Mouse (Mus musculus): ENCODE measurements around the gene Chrm1. TPM values are rescaled to one million over a fixed set of nuclear protein-coding genes. Genes with fewer than 3 reads are reported as not detected.
A peak's percentile ranks its signal among the peaks of the same experiment; 100 is the strongest.
"Not testable (repeated sequence)": the region's sequence is repeated elsewhere in the genome, so short reads cannot be mapped to it uniquely, and the experiment has no call there.

The Chrm1 gene
- polyA plus RNA-seq, 1 experiment from 2014 or later, result 0.12 TPM

GRCm38 (mm10) chr19:8725081-8725613 lies 61.6 kb downstream of the Chrm1 start:
- Histone ChIP-seq H3K4me3 (ENCODE audit: low read depth, low read length) (peak overlapping the region; percentile 88), H3K36me3 (ENCODE audit: control insufficient read depth, insufficient read depth, low read length) (peaks cover 22% of the 10 kb centered on the region), H3K4me2 (peak overlapping the region; percentile 87), H3K9ac (ENCODE audit: low read depth, low read length) (peak overlapping the region; percentile 98), H3K4me1 (replicated peaks; ENCODE audit: control insufficient read depth, insufficient read depth, low read length) (peaks cover 17% of the 10 kb centered on the region), H3K27ac (ENCODE audit: low read depth, low read length) (peak overlapping the region; percentile 98), H3K27me3 (replicated peaks; ENCODE audit: control insufficient read depth, insufficient read depth, low read length) (no peaks in the 10 kb centered on the region), H3K9me3 (ENCODE audit: control insufficient read depth, low read length) (no peaks in the 10 kb centered on the region)
- DNase-seq (ENCODE audit: low spot score), result no peak
- WGBS, result 38% methylated on average over 4 of the region's 4 CpGs
- no peak for ATAC-seq (replicated peaks; ENCODE audit: low FRiP score)

GRCm38 (mm10) chr19:8726609-8727390 lies 63.2 kb downstream of the Chrm1 start:
- peaks cover 22% of the 10 kb centered on the region for H3K36me3 ChIP-seq (ENCODE audit: control insufficient read depth, insufficient read depth, low read length)
- peak overlapping the region; percentile 87 for H3K4me2 ChIP-seq
- H3K4me3 ChIP-seq (ENCODE audit: low read depth, low read length), result peak overlapping the region; percentile 88
- 17% methylated on average over 3 of the region's 3 CpGs for WGBS
- H3K9me3 ChIP-seq (ENCODE audit: control insufficient read depth, low read length), result no peaks in the 10 kb centered on the region
- ATAC-seq (replicated peaks; ENCODE audit: low FRiP score) (peak; percentile 13; the same call in 1 of the 2 replicates), DNase-seq (ENCODE audit: low spot score) (no peak)
- peak overlapping the region; percentile 36; the same call in 1 of the 2 replicates for H3K27ac ChIP-seq (ENCODE audit: low read depth, low read length)
- H3K27me3 ChIP-seq (replicated peaks; ENCODE audit: control insufficient read depth, insufficient read depth, low read length), result no peaks in the 10 kb centered on the region
- peak overlapping the region; percentile 31 for H3K9ac ChIP-seq (ENCODE audit: low read depth, low read length)
- H3K4me1 ChIP-seq (replicated peaks; ENCODE audit: control insufficient read depth, insufficient read depth, low read length), result peaks cover 12% of the 10 kb centered on the region

GRCm38 (mm10) chr19:8727495-8728114 lies 64.0 kb downstream of the Chrm1 start:
- Histone ChIP-seq H3K27me3 (replicated peaks; ENCODE audit: control insufficient read depth, insufficient read depth, low read length) (no peaks in the 10 kb centered on the region), H3K36me3 (ENCODE audit: control insufficient read depth, insufficient read depth, low read length) (peaks cover 22% of the 10 kb centered on the region), H3K4me2 (no peak overlapping the region), H3K9me3 (ENCODE audit: control insufficient read depth, low read length) (no peaks in the 10 kb centered on the region), H3K27ac (ENCODE audit: low read depth, low read length) (peak overlapping the region; percentile 34; the same call in 1 of the 2 replicates), H3K4me3 (ENCODE audit: low read depth, low read length) (peak overlapping the region; percentile 11; the same call in 1 of the 2 replicates), H3K4me1 (replicated peaks; ENCODE audit: control insufficient read depth, insufficient read depth, low read length) (peaks cover 8% of the 10 kb centered on the region), H3K9ac (ENCODE audit: low read depth, low read length) (no peak overlapping the region)
- peak; percentile 30 for ATAC-seq (replicated peaks; ENCODE audit: low FRiP score)
- DNase-seq (ENCODE audit: low spot score), result no peak
- WGBS, result 15% methylated on average over 5 of the region's 5 CpGs

- peaks cover 22% of the 10 kb centered on the region for H3K36me3 ChIP-seq (ENCODE audit: control insufficient read depth, insufficient read depth, low read length)
- not testable (repeated sequence) for DNase-seq (ENCODE audit: low spot score); ATAC-seq (replicated peaks; ENCODE audit: low FRiP score); H3K9ac ChIP-seq (ENCODE audit: low read depth, low read length); H3K27me3 ChIP-seq (replicated peaks; ENCODE audit: control insufficient read depth, insufficient read depth, low read length); H3K4me2 ChIP-seq; H3K27ac ChIP-seq (ENCODE audit: low read depth, low read length); H3K4me1 ChIP-seq (replicated peaks; ENCODE audit: control insufficient read depth, insufficient read depth, low read length); H3K9me3 ChIP-seq (ENCODE audit: control insufficient read depth, low read length); H3K4me3 ChIP-seq (ENCODE audit: low read depth, low read length)
- 50% methylated on average over 3 of the region's 3 CpGs for WGBS
Measured at GRCm38 (mm10) chr19:8728335-8729099, 64.9 kb downstream of the Chrm1 start.

Other genes with a start within 250 kb of the Chrm1 start
- gene Slc22a8, start 72.5 kb upstream of the Chrm1 start, polyA plus RNA-seq (2014; fragmentation: Nextera tagmentation; extraction: Ambion mirVana), result 2.0 and 2.9 TPM in 2 replicates
- gene Slc22a6, start 45.8 kb upstream of the Chrm1 start, polyA plus RNA-seq (2014; fragmentation: Nextera tagmentation; extraction: Ambion mirVana), result not detected in 2 replicates
- 150 and 159 TPM in 2 replicates for gene Slc3a2, start 59.6 kb downstream of the Chrm1 start, polyA plus RNA-seq (2014; fragmentation: Nextera tagmentation; extraction: Ambion mirVana)
- 142 and 143 TPM in 2 replicates for gene Wdr74, start 72.0 kb downstream of the Chrm1 start, polyA plus RNA-seq (2014; fragmentation: Nextera tagmentation; extraction: Ambion mirVana)
- 1.7 and 2.0 TPM in 2 replicates for gene 1700092M07Rik, start 76.9 kb downstream of the Chrm1 start, polyA plus RNA-seq (2014; fragmentation: Nextera tagmentation; extraction: Ambion mirVana)
- gene Stx5a, start 77.6 kb downstream of the Chrm1 start, polyA plus RNA-seq (2014; fragmentation: Nextera tagmentation; extraction: Ambion mirVana), result 69.5 and 73.1 TPM in 2 replicates
- gene Nxf1, start 93.3 kb downstream of the Chrm1 start, polyA plus RNA-seq (2014; fragmentation: Nextera tagmentation; extraction: Ambion mirVana), result 197 and 198 TPM in 2 replicates
- gene Tmem223, start 107.2 kb downstream of the Chrm1 start, polyA plus RNA-seq (2014; fragmentation: Nextera tagmentation; extraction: Ambion mirVana), result 116 and 123 TPM in 2 replicates
- gene Tmem179b, start 110.7 kb downstream of the Chrm1 start, polyA plus RNA-seq (2014; fragmentation: Nextera tagmentation; extraction: Ambion mirVana), result 116 and 119 TPM in 2 replicates
- 25.9 TPM in 2 replicates for gene Taf6l, start 122.6 kb downstream of the Chrm1 start, polyA plus RNA-seq (2014; fragmentation: Nextera tagmentation; extraction: Ambion mirVana)
- 152 and 159 TPM in 2 replicates for gene Polr2g, start 134.8 kb downstream of the Chrm1 start, polyA plus RNA-seq (2014; fragmentation: Nextera tagmentation; extraction: Ambion mirVana)
- gene Zbtb3, start 138.8 kb downstream of the Chrm1 start, polyA plus RNA-seq (2014; fragmentation: Nextera tagmentation; extraction: Ambion mirVana), result 3.2 and 4.1 TPM in 2 replicates
- gene Ttc9c, start 155.5 kb downstream of the Chrm1 start, polyA plus RNA-seq (2014; fragmentation: Nextera tagmentation; extraction: Ambion mirVana), result 43.8 and 46.8 TPM in 2 replicates
- 5.5 and 6.4 TPM in 2 replicates for gene Hnrnpul2, start 156.2 kb downstream of the Chrm1 start, polyA plus RNA-seq (2014; fragmentation: Nextera tagmentation; extraction: Ambion mirVana)
- gene AC129217.1, start 166.0 kb downstream of the Chrm1 start, polyA plus RNA-seq (2014; fragmentation: Nextera tagmentation; extraction: Ambion mirVana), result 0.40 TPM in 1 of 2 replicates, not detected in the other
- gene Bscl2, start 173.7 kb downstream of the Chrm1 start, polyA plus RNA-seq (2014; fragmentation: Nextera tagmentation; extraction: Ambion mirVana), result 52.7 and 52.9 TPM in 2 replicates
- gene Gng3, start 175.4 kb downstream of the Chrm1 start, polyA plus RNA-seq (2014; fragmentation: Nextera tagmentation; extraction: Ambion mirVana), result 2.1 and 2.3 TPM in 2 replicates
- 0.10 and 0.34 TPM in 2 replicates for gene Lrrn4cl, start 187.0 kb downstream of the Chrm1 start, polyA plus RNA-seq (2014; fragmentation: Nextera tagmentation; extraction: Ambion mirVana)
- 198 and 204 TPM in 2 replicates for gene Ubxn1, start 207.7 kb downstream of the Chrm1 start, polyA plus RNA-seq (2014; fragmentation: Nextera tagmentation; extraction: Ambion mirVana)
- 57.1 and 66.9 TPM in 2 replicates for gene Uqcc3, start 217.1 kb downstream of the Chrm1 start, polyA plus RNA-seq (2014; fragmentation: Nextera tagmentation; extraction: Ambion mirVana)
- gene Lbhd1, start 219.9 kb downstream of the Chrm1 start, polyA plus RNA-seq (2014; fragmentation: Nextera tagmentation; extraction: Ambion mirVana), result 133 and 147 TPM in 2 replicates
- gene Gm49403, start 220.1 kb downstream of the Chrm1 start, polyA plus RNA-seq (2014; fragmentation: Nextera tagmentation; extraction: Ambion mirVana), result not detected in 2 replicates
- gene 1810009A15Rik, start 225.1 kb downstream of the Chrm1 start, polyA plus RNA-seq (2014; fragmentation: Nextera tagmentation; extraction: Ambion mirVana), result 163 and 171 TPM in 2 replicates
- not detected in 2 replicates for gene Gm49416, start 225.1 kb downstream of the Chrm1 start, polyA plus RNA-seq (2014; fragmentation: Nextera tagmentation; extraction: Ambion mirVana)
- gene Ints5, start 229.2 kb downstream of the Chrm1 start, polyA plus RNA-seq (2014; fragmentation: Nextera tagmentation; extraction: Ambion mirVana), result 47.8 and 52.4 TPM in 2 replicates
- 91.8 and 106 TPM in 2 replicates for gene Ganab, start 234.3 kb downstream of the Chrm1 start, polyA plus RNA-seq (2014; fragmentation: Nextera tagmentation; extraction: Ambion mirVana)

Measured in liver, embryonic 11.5 days (tissue).